ENCODE assay signal across 31 mouse cellular contexts in genomic region chr8:71579009-71579408, GRCm38 (mm10). TPM values are rescaled to one million over a fixed set of nuclear protein-coding genes. Genes with fewer than 3 reads are reported as not detected.
DNase-seq lines count a peak whose midpoint lies in the region; ATAC-seq and TF ChIP-seq lines count a peak whose summit lies in the region.
"Had no signal": no experiment of that assay in that cellular context is flagged by ENCODE, and none has a peak within 500 bp of the region (broad histone marks: within the 10 kb centered on the region; RNA-seq: fewer than 3 reads in every experiment).

No protein-coding gene starts in this region.

- ATAC-seq in megakaryocyte, adult 5-6 weeks (ENCODE audit: poor library complexity, severe bottlenecking): no peak
- no peak for ATAC-seq in frontal cortex, adult (ENCODE audit: low TSS enrichment)
- ATAC-seq: activated CD4-positive, CD25-positive, alpha-beta regulatory T cell, adult 4 months; CD4-positive, CD25-positive, alpha-beta regulatory T cell, adult 4 months; forebrain, embryonic 13.5 days; inflammation-experienced regulatory T-cells, adult 6 months had no signal

- WGBS in midbrain, embryonic 10.5 days: 80% methylated on average over 1 of the region's 1 CpGs

- no peak for TF ChIP-seq EP300 in ES-Bruce4 (IDR thresholded peaks at IDR 0.05; ENCODE audit: insufficient read depth, low read depth, low read length)

- no peak for DNase-seq in natural killer cell, adult 2 months (ENCODE audit: low spot score in 2 of 2)
- DNase-seq in midbrain, embryonic 10.5 days (ENCODE audit: low spot score): no peak
- DNase-seq: cerebellum, adult 11-12 months; embryo, embryonic 11 days; kidney, adult 18-20 months; kidney, postnatal 4 days; layer of hippocampus, adult 9-11 months; lung, embryonic 14.5 days; right cerebral cortex, postnatal 4 days; thymus, postnatal 25 days had no signal

- H3K27ac ChIP-seq in ES-Bruce4 (ENCODE audit: insufficient read depth, low read length): no peak overlapping the region
- 0 out of 2 replicates have a peak overlapping the region, but pooled peaks have one; percentile 29 for H3K27ac ChIP-seq in brown adipose tissue, adult 24 weeks (replicated peaks; ENCODE audit: low read depth, low read length)
- no peak overlapping the region for H3K27ac ChIP-seq in midbrain, embryonic 10.5 days (replicated peaks)
- H3K27ac ChIP-seq: embryonic facial prominence, embryonic 13.5 days; hindbrain, embryonic 14.5 days; left cerebral cortex, adult 2 months; liver, embryonic 14.5 days had no signal

- peaks cover 12% of the 10 kb centered on the region for H3K36me3 ChIP-seq in megakaryocyte, embryonic 14.5 days (replicated peaks; ENCODE audit: low read length)
- no peaks in the 10 kb centered on the region for H3K36me3 ChIP-seq in ES-Bruce4 (ENCODE audit: control insufficient read depth, insufficient read depth, low read length, poor library complexity, severe bottlenecking)
- H3K36me3 ChIP-seq in midbrain, embryonic 10.5 days: peaks cover 11% of the 10 kb centered on the region
- H3K36me3 ChIP-seq: G1E had no signal

- no peaks in the 10 kb centered on the region for H3K9me3 ChIP-seq in megakaryocyte, embryonic 14.5 days
- no peaks in the 10 kb centered on the region for H3K9me3 ChIP-seq in ES-Bruce4 (replicated peaks; ENCODE audit: control insufficient read depth, insufficient read depth, low read length, poor library complexity, severe bottlenecking)
- no peaks in the 10 kb centered on the region for H3K9me3 ChIP-seq in midbrain, embryonic 10.5 days (replicated peaks)
- H3K9me3 ChIP-seq: embryonic facial prominence, embryonic 13.5 days; forebrain, embryonic 13.5 days; G1E had no signal

- H3K4me3 ChIP-seq in megakaryocyte, embryonic 14.5 days (replicated peaks): peak overlapping the region; percentile 75
- peak overlapping the region; percentile 42; the same call in 1 of the 2 replicates for H3K4me3 ChIP-seq in ES-Bruce4 (ENCODE audit: low read depth, low read length)
- H3K4me3 ChIP-seq in brown adipose tissue, adult 24 weeks (ENCODE audit: insufficient read depth, low read depth, low read length): no peak overlapping the region
- H3K4me3 ChIP-seq in midbrain, embryonic 10.5 days: no peak overlapping the region
- H3K4me3 ChIP-seq: embryonic facial prominence, embryonic 13.5 days; forebrain, embryonic 13.5 days; left cerebral cortex, adult 2 months had no signal

- no peak for TF ChIP-seq CTCF in ES-Bruce4 (IDR thresholded peaks at IDR 0.05; ENCODE audit: low read depth, low read length)

- H3K9ac ChIP-seq in ES-Bruce4 (ENCODE audit: low read depth, poor library complexity, severe bottlenecking): peak overlapping the region; percentile 43; the same call in 1 of the 2 replicates
- H3K9ac ChIP-seq: embryonic facial prominence, embryonic 13.5 days; forebrain, embryonic 13.5 days; hindbrain, embryonic 14.5 days; liver, embryonic 14.5 days; lung, embryonic 14.5 days had no signal

- peaks cover 3% of the 10 kb centered on the region for H3K27me3 ChIP-seq in megakaryocyte, embryonic 14.5 days (replicated peaks)
- no peaks in the 10 kb centered on the region for H3K27me3 ChIP-seq in ES-Bruce4 (ENCODE audit: control insufficient read depth, insufficient read depth, low read length, poor library complexity, severe bottlenecking)
- peaks cover 25% of the 10 kb centered on the region for H3K27me3 ChIP-seq in midbrain, embryonic 10.5 days (ENCODE audit: low read depth, poor library complexity, severe bottlenecking)
- H3K27me3 ChIP-seq: embryonic facial prominence, embryonic 13.5 days; forebrain, embryonic 13.5 days had no signal

- peaks cover 80% of the 10 kb centered on the region for H3K4me1 ChIP-seq in megakaryocyte, embryonic 14.5 days
- peaks cover 2% of the 10 kb centered on the region for H3K4me1 ChIP-seq in ES-Bruce4 (ENCODE audit: control insufficient read depth, insufficient read depth, low read length)
- no peaks in the 10 kb centered on the region; the same call in 1 of the 2 replicates for H3K4me1 ChIP-seq in brown adipose tissue, adult 24 weeks (ENCODE audit: control insufficient read depth, insufficient read depth, insufficient read length, low read length)
- H3K4me1 ChIP-seq in midbrain, embryonic 10.5 days: peaks cover 5% of the 10 kb centered on the region; the same call in 1 of the 2 replicates

- TF ChIP-seq POLR2A in ES-Bruce4 (IDR thresholded peaks at IDR 0.05; ENCODE audit: insufficient read depth, low read length): no peak

RNA-seq across cellular contexts. Expression of gene Slc27a1, which starts 10.3 kb away (rescaled TPM):
- 1.8 and 16.4 TPM in 2 replicates for polyA plus RNA-seq in megakaryocyte, embryonic 14.5 days (2012; ENCODE audit: insufficient read depth, low replicate concordance)
- total RNA-seq in megakaryocyte, adult 5-6 weeks (2015): 1.5 and 2.0 TPM in 2 replicates
- total RNA-seq in megakaryocyte, adult 5-6 weeks (2017): 2.8 and 3.9 TPM in 2 replicates
- polyA plus RNA-seq in ES-Bruce4 (2011; ENCODE audit: insufficient read depth, insufficient read length, low read depth, missing spikeins): 21.8 and 27.3 TPM in 2 replicates
- 71.7 and 118 TPM in 2 replicates for polyA plus RNA-seq in brown adipose tissue, adult 24 weeks (2012; ENCODE audit: insufficient read depth, insufficient read length, missing spikeins)
- 21.5 and 27.0 TPM in 2 replicates for polyA plus RNA-seq in midbrain, embryonic 10.5 days (2016; fragmentation: Nextera tagmentation; extraction: Ambion mirVana)
- polyA plus RNA-seq: G1E had no signal

RNA-seq across cellular contexts. Expression of gene Nxnl1, which starts 12.6 kb away (rescaled TPM):
- polyA plus RNA-seq in megakaryocyte, embryonic 14.5 days (2012; ENCODE audit: insufficient read depth, low replicate concordance): not detected in 2 replicates
- not detected in 2 replicates for total RNA-seq in megakaryocyte, adult 5-6 weeks (2015)
- total RNA-seq in megakaryocyte, adult 5-6 weeks (2017): 0.11 TPM in 1 of 2 replicates, not detected in the other
- polyA plus RNA-seq in ES-Bruce4 (2011; ENCODE audit: insufficient read depth, insufficient read length, low read depth, missing spikeins): not detected in 2 replicates
- polyA plus RNA-seq in brown adipose tissue, adult 24 weeks (2012; ENCODE audit: insufficient read depth, insufficient read length, missing spikeins): 0.50 and 1.5 TPM in 2 replicates
- not detected in 2 replicates for polyA plus RNA-seq in midbrain, embryonic 10.5 days (2016; fragmentation: Nextera tagmentation; extraction: Ambion mirVana)
- total RNA-seq: G1E had no signal
- polyA plus RNA-seq: CD4-positive, CD25-positive, alpha-beta regulatory T cell, adult 4 months; embryonic facial prominence, embryonic 13.5 days; forebrain, embryonic 13.5 days; G1E; heart, embryonic 14.5 days; limb, embryonic 14.5 days; midbrain, embryonic 16.5 days; neural tube, embryonic 11.5 days; stomach, embryonic 14.5 days had no signal

RNA-seq across cellular contexts. Expression of gene Pgls, which starts 13.0 kb away (rescaled TPM):
- 330 and 634 TPM in 2 replicates for polyA plus RNA-seq in megakaryocyte, embryonic 14.5 days (2012; ENCODE audit: insufficient read depth, low replicate concordance)
- 65.1 and 73.6 TPM in 2 replicates for total RNA-seq in megakaryocyte, adult 5-6 weeks (2015)
- 50.5 and 78.3 TPM in 2 replicates for total RNA-seq in megakaryocyte, adult 5-6 weeks (2017)
- polyA plus RNA-seq in ES-Bruce4 (2011; ENCODE audit: insufficient read depth, insufficient read length, low read depth, missing spikeins): 57.2 and 65.6 TPM in 2 replicates
- 181 and 189 TPM in 2 replicates for polyA plus RNA-seq in brown adipose tissue, adult 24 weeks (2012; ENCODE audit: insufficient read depth, insufficient read length, missing spikeins)
- polyA plus RNA-seq in midbrain, embryonic 10.5 days (2016; fragmentation: Nextera tagmentation; extraction: Ambion mirVana): 248 and 261 TPM in 2 replicates

RNA-seq across cellular contexts. Expression of gene Fam129c, which starts 18.4 kb away (rescaled TPM):
- polyA plus RNA-seq in megakaryocyte, embryonic 14.5 days (2012; ENCODE audit: insufficient read depth, low replicate concordance): 2.5 and 27.1 TPM in 2 replicates
- 4.6 and 4.8 TPM in 2 replicates for total RNA-seq in megakaryocyte, adult 5-6 weeks (2015)
- 3.6 and 8.6 TPM in 2 replicates for total RNA-seq in megakaryocyte, adult 5-6 weeks (2017)
- 6.4 and 9.0 TPM in 2 replicates for polyA plus RNA-seq in ES-Bruce4 (2011; ENCODE audit: insufficient read depth, insufficient read length, low read depth, missing spikeins)
- 1.5 TPM in 1 of 2 replicates, not detected in the other for polyA plus RNA-seq in brown adipose tissue, adult 24 weeks (2012; ENCODE audit: insufficient read depth, insufficient read length, missing spikeins)
- polyA plus RNA-seq in midbrain, embryonic 10.5 days (2016; fragmentation: Nextera tagmentation; extraction: Ambion mirVana): 4.5 and 5.4 TPM in 2 replicates

RNA-seq across cellular contexts. Expression of gene Tmem221, which starts 20.3 kb away (rescaled TPM):
- 1.3 TPM in 1 of 2 replicates, not detected in the other for polyA plus RNA-seq in megakaryocyte, embryonic 14.5 days (2012; ENCODE audit: insufficient read depth, low replicate concordance)
- 1.7 and 1.8 TPM in 2 replicates for total RNA-seq in megakaryocyte, adult 5-6 weeks (2015)
- total RNA-seq in megakaryocyte, adult 5-6 weeks (2017): 0.57 and 0.99 TPM in 2 replicates
- polyA plus RNA-seq in ES-Bruce4 (2011; ENCODE audit: insufficient read depth, insufficient read length, low read depth, missing spikeins): 2.2 and 2.4 TPM in 2 replicates
- polyA plus RNA-seq in brown adipose tissue, adult 24 weeks (2012; ENCODE audit: insufficient read depth, insufficient read length, missing spikeins): not detected in 2 replicates
- polyA plus RNA-seq in midbrain, embryonic 10.5 days (2016; fragmentation: Nextera tagmentation; extraction: Ambion mirVana): 0.14 TPM in 2 replicates
- total RNA-seq: G1E; gastrocnemius, postnatal 25 days; left cerebral cortex, adult 2 months; left cerebral cortex, postnatal 36 days had no signal
- polyA plus RNA-seq: forebrain, embryonic 13.5 days; G1E; midbrain, embryonic 16.5 days; neural tube, embryonic 11.5 days had no signal

Comparison
In these comparisons a context has a peak if more than half of its experiments do, and no peak if none do; other contexts are left out.
1. H3K4me3 ChIP-seq: peak in megakaryocyte, embryonic 14.5 days (single experiment) and ES-Bruce4 (single experiment); none in brown adipose tissue, adult 24 weeks (single experiment) and midbrain, embryonic 10.5 days (single experiment).